Mouse (Mus musculus) CH12.LX (cell line): ENCODE results near the gene Tbck. TPM values are rescaled to one million over a fixed set of nuclear protein-coding genes. Genes with fewer than 3 reads are reported as not detected.

Experiments used
- DNase-seq: peaks from one replicate; pipeline ENCODE4 v3.0.0-alpha.2; 2013; ENCODE audit errors: extremely low read depth
- H3K27ac ChIP-seq: 2 replicates; pipeline ENCODE4 v1.5.1; 2012; ENCODE audit warnings: low read depth, mild to moderate bottlenecking, control low read depth, moderate library complexity; ENCODE audit not compliant: insufficient read depth
- H3K27me3 ChIP-seq: replicated peaks from 2 replicates; pipeline ENCODE3; 2012; ENCODE audit warnings: inconsistent platforms
- H3K36me3 ChIP-seq, 2 experiments: replicated peaks in 1 of 2; 2 replicates each; pipeline versions ENCODE3 to v1.6.1; 2012; ENCODE audit warnings: inconsistent platforms in 1 of 2, low read length in 1 of 2, mild to moderate bottlenecking in 1 of 2, mixed read lengths in 1 of 2, moderate library complexity in 1 of 2; ENCODE audit not compliant: control insufficient read depth in 1 of 2, insufficient read depth in 1 of 2
- H3K4me1 ChIP-seq, 2 experiments: 2 replicates each; pipeline ENCODE4 v1.6.1; 2012; ENCODE audit warnings: inconsistent platforms in 1 of 2, moderate library complexity in 1 of 2; ENCODE audit not compliant: insufficient read depth in 2 of 2, control insufficient read depth in 1 of 2
- H3K4me2 ChIP-seq: 2 replicates; pipeline ENCODE4 v1.6.1; 2012; ENCODE audit warnings: low read depth, mild to moderate bottlenecking, control low read depth; ENCODE audit not compliant: poor library complexity, insufficient read depth, severe bottlenecking
- H3K4me3 ChIP-seq, 3 experiments: fragments of 150-350 bp in 1 of 3; sonication (generic) in 1 of 3; replicated peaks in 1 of 3; 2 replicates each; pipeline versions ENCODE3 to v1.5.1; 2011 to 2012; ENCODE audit warnings: low read depth in 2 of 3, low read length in 2 of 3, mild to moderate bottlenecking in 2 of 3, moderate library complexity in 2 of 3, control low read depth in 1 of 3, improper control_type of control experiment in 1 of 3, inconsistent platforms in 1 of 3, mixed read lengths in 1 of 3; ENCODE audit not compliant: poor library complexity in 1 of 3
- H3K79me2 ChIP-seq: replicated peaks from 2 replicates; pipeline ENCODE4 v1.6.1; 2012; ENCODE audit warnings: mild to moderate bottlenecking, moderate library complexity; ENCODE audit not compliant: control insufficient read depth, poor library complexity, insufficient read depth, severe bottlenecking; ENCODE audit errors: extremely low read depth
- H3K9ac ChIP-seq: 2 replicates; pipeline ENCODE4 v1.6.1; 2012; ENCODE audit warnings: low read depth, mild to moderate bottlenecking, control low read depth, moderate library complexity; ENCODE audit not compliant: insufficient read depth
- H3K9me3 ChIP-seq: replicated peaks from 2 replicates; pipeline ENCODE3; 2012; ENCODE audit warnings: low read length, inconsistent platforms, mixed read lengths
- BHLHE40 ChIP-seq: IDR thresholded peaks from 2 replicates; pipeline ENCODE4 v1.6.1; 2011; ENCODE audit warnings: mild to moderate bottlenecking, low read depth, low read length, improper control_type of control experiment
- CHD1 ChIP-seq: IDR thresholded peaks from 2 replicates; pipeline ENCODE4 v1.6.1; 2012; ENCODE audit warnings: low read depth, low read length, improper control_type of control experiment, inconsistent platforms
- CHD2 ChIP-seq: IDR thresholded peaks from 2 replicates; pipeline ENCODE4 v1.6.1; 2011; ENCODE audit warnings: low read length, improper control_type of control experiment
- CTCF ChIP-seq, 2 experiments: IDR thresholded peaks in 1 of 2; conservative IDR thresholded peaks in 1 of 2; 2 replicates each; pipeline ENCODE4 v1.5.1; 2011 to 2012; ENCODE audit warnings: low read depth in 2 of 2, low read length in 2 of 2, improper control_type of control experiment in 1 of 2, inconsistent platforms in 1 of 2, mild to moderate bottlenecking in 1 of 2, moderate library complexity in 1 of 2
- EP300 ChIP-seq: IDR thresholded peaks from 2 replicates; pipeline ENCODE4 v1.6.1; 2011; ENCODE audit warnings: low read length, improper control_type of control experiment
- ETS1 ChIP-seq: conservative IDR thresholded peaks from 2 replicates; pipeline ENCODE4 v1.6.1; 2012; ENCODE audit warnings: low read depth, mild to moderate bottlenecking, inconsistent platforms, low read length, improper control_type of control experiment, moderate library complexity
- HCFC1 ChIP-seq: IDR thresholded peaks from 2 replicates; pipeline ENCODE4 v1.6.1; 2012; ENCODE audit warnings: low read depth, mild to moderate bottlenecking, inconsistent platforms, low read length, improper control_type of control experiment
- JUN ChIP-seq: IDR thresholded peaks from 2 replicates; pipeline ENCODE4 v1.6.1; 2011; ENCODE audit warnings: low read depth, mild to moderate bottlenecking, low read length, improper control_type of control experiment, moderate library complexity; ENCODE audit not compliant: insufficient read depth
- JUND ChIP-seq: conservative IDR thresholded peaks from 2 replicates; pipeline ENCODE4 v1.6.1; 2011; ENCODE audit warnings: low read depth, low read length, improper control_type of control experiment
- KAT2A ChIP-seq: IDR thresholded peaks from 2 replicates; pipeline ENCODE4 v1.6.1; 2012; ENCODE audit warnings: low read length, improper control_type of control experiment, inconsistent platforms; ENCODE audit not compliant: insufficient replicate concordance
- MAFK ChIP-seq: IDR thresholded peaks from 2 replicates; pipeline ENCODE4 v1.6.1; 2011; ENCODE audit warnings: low read length, improper control_type of control experiment; ENCODE audit not compliant: insufficient replicate concordance
- MAZ ChIP-seq: IDR thresholded peaks from 2 replicates; pipeline ENCODE4 v1.6.1; 2012; ENCODE audit warnings: low read depth, mild to moderate bottlenecking, inconsistent platforms, low read length, improper control_type of control experiment, moderate library complexity
- MEF2A ChIP-seq: IDR thresholded peaks from 2 replicates; pipeline ENCODE4 v1.6.1; 2014; ENCODE audit warnings: low read depth, mild to moderate bottlenecking, inconsistent platforms, low read length, improper control_type of control experiment, borderline replicate concordance
- MYC ChIP-seq: IDR thresholded peaks from 2 replicates; pipeline ENCODE4 v1.6.1; 2011; ENCODE audit warnings: low read depth, mild to moderate bottlenecking, improper control_type of control experiment, low read length
- NRF1 ChIP-seq: IDR thresholded peaks from 2 replicates; pipeline ENCODE4 v1.6.1; 2014; ENCODE audit warnings: low read depth, mild to moderate bottlenecking, inconsistent platforms, low read length, improper control_type of control experiment, moderate library complexity
- PAX5 ChIP-seq: IDR thresholded peaks from 2 replicates; pipeline ENCODE4 v1.6.1; 2012; ENCODE audit warnings: low read length, inconsistent platforms, mixed read lengths
- RAD21 ChIP-seq: IDR thresholded peaks from 2 replicates; pipeline ENCODE4 v1.6.1; 2011; ENCODE audit warnings: low read depth, mild to moderate bottlenecking, low read length, improper control_type of control experiment, moderate library complexity
- SIN3A ChIP-seq: IDR thresholded peaks from 2 replicates; pipeline ENCODE4 v1.6.1; 2012; ENCODE audit warnings: low read length, improper control_type of control experiment, inconsistent platforms
- SMC3 ChIP-seq: IDR thresholded peaks from 2 replicates; pipeline ENCODE4 v1.6.1; 2011; ENCODE audit warnings: low read depth, low read length, improper control_type of control experiment
- TBP ChIP-seq: conservative IDR thresholded peaks from 2 replicates; pipeline ENCODE4 v1.6.1; 2011; ENCODE audit warnings: low read depth, low read length, improper control_type of control experiment
- TCF12 ChIP-seq: IDR thresholded peaks from 2 replicates; pipeline ENCODE4 v1.6.1; 2014; ENCODE audit warnings: low read depth, mild to moderate bottlenecking, inconsistent platforms, low read length, improper control_type of control experiment
- UBTF ChIP-seq: IDR thresholded peaks from 2 replicates; pipeline ENCODE4 v1.6.1; 2012; ENCODE audit warnings: low read depth, mild to moderate bottlenecking, inconsistent platforms, low read length, improper control_type of control experiment, moderate library complexity
- USF1 ChIP-seq: IDR thresholded peaks from 2 replicates; pipeline ENCODE4 v1.6.1; 2014; ENCODE audit warnings: low read depth, mild to moderate bottlenecking, inconsistent platforms, low read length, improper control_type of control experiment
- USF2 ChIP-seq: conservative IDR thresholded peaks from 2 replicates; pipeline ENCODE4 v1.6.1; 2011; ENCODE audit warnings: low read depth, low read length, improper control_type of control experiment
- ZC3H11A ChIP-seq: IDR thresholded peaks from 2 replicates; pipeline ENCODE4 v1.6.1; 2012; ENCODE audit warnings: low read depth, mild to moderate bottlenecking, inconsistent platforms, low read length, improper control_type of control experiment
- dilution Hi-C: fragments of 300-500 bp; cut with MboI; formaldehyde crosslinking; loops from 2 replicates; pipeline ENCODE4 v1.14.3; 2020; ENCODE audit warnings: low sequenced_read_pairs; ENCODE audit not compliant: extremely low pct_unique_long_range_greater_than_20kb, extremely low pct_ligation_motif_present
- in situ Hi-C: fragments of 300-500 bp; cut with MboI; formaldehyde crosslinking; loops from 3 replicates; pipeline ENCODE4 v1.14.3; 2019; ENCODE audit warnings: low sequenced_read_pairs, low pct_ligation_motif_present, low pct_unique_long_range_greater_than_20kb, mixed read lengths
- polyA plus RNA-seq: library from polyadenylated mRNA; unstranded; fragments of >175 nt; gene quantifications from 2 replicates; pipeline ENCODE4 v1.2.1, GENCODE M21; 2012; ENCODE audit warnings: low read depth; ENCODE audit not compliant: insufficient read length
- total RNA-seq, 2 experiments: library from RNA; depleted of rRNA; stranded (reverse); fragments of 300-350 nt in 1 of 2; fragments of >200 nt in 1 of 2; gene quantifications; 2 replicates each; pipeline ENCODE4 v1.2.3; 2012 to 2014

The Tbck gene
- total and polyA plus RNA-seq, 3 experiments: 9.2 to 18.7 (median 14.5) TPM

GRCm38 (mm10) chr3:132839516-132839915 is 155.6 kb downstream of the Tbck start:
- H3K79me2 ChIP-seq: no peaks in the 10 kb centered on the region
- H3K4me3 ChIP-seq: peak overlapping the region in 1 of 3 experiments; percentile 4
- H3K27me3 ChIP-seq: no peaks in the 10 kb centered on the region
- H3K36me3 ChIP-seq: peaks cover 9 to 43% of the 10 kb centered on the region in 2 experiments
- H3K9ac ChIP-seq: no peak overlapping the region
- H3K27ac ChIP-seq: peak overlapping the region; percentile 10; the same call in 1 of the 2 replicates
- H3K4me1 ChIP-seq: peaks cover 10 to 43% of the 10 kb centered on the region in 2 experiments
- no peak for TF ChIP-seq ETS1
- no peak for TF ChIP-seq RAD21
- no peak for TF ChIP-seq SIN3A
- TF ChIP-seq KAT2A: no peak
- TF ChIP-seq, all 38 proteins: peak for 0
- in situ Hi-C loops (no loop called here), dilution Hi-C loops (no loop called here)
- DNase-seq: no peak
- H3K9me3 ChIP-seq: no peaks in the 10 kb centered on the region
- H3K4me2 ChIP-seq: no peak overlapping the region

- peaks cover 9 to 22% of the 10 kb centered on the region in 2 experiments for H3K36me3 ChIP-seq
- dilution Hi-C loops: no loop called here
Measured at GRCm38 (mm10) chr3:132842676-132843075, 158.7 kb downstream of the Tbck start.

GRCm38 (mm10) chr3:132849669-132850068 is 165.7 kb downstream of the Tbck start:
- Histone ChIP-seq H3K4me2 (no peak overlapping the region), H3K27me3 (no peaks in the 10 kb centered on the region), H3K27ac (no peak overlapping the region), H3K9ac (no peak overlapping the region), H3K79me2 (no peaks in the 10 kb centered on the region), H3K9me3 (no peaks in the 10 kb centered on the region), H3K4me3 (no peak overlapping the region), H3K36me3 (no peaks in the 10 kb centered on the region), H3K4me1 (no peaks in the 10 kb centered on the region)
- no peak for TF ChIP-seq HCFC1
- no peak for TF ChIP-seq SIN3A
- TF ChIP-seq MYC: no peak
- no peak for TF ChIP-seq NRF1
- TF ChIP-seq MAFK: no peak
- no peak for TF ChIP-seq USF2
- no peak for TF ChIP-seq TCF12
- no peak for TF ChIP-seq BHLHE40
- TF ChIP-seq ZC3H11A: no peak
- no peak for TF ChIP-seq PAX5
- TF ChIP-seq MAZ: no peak
- no peak for TF ChIP-seq CHD2
- TF ChIP-seq MEF2A: no peak
- no peak for TF ChIP-seq USF1
- no peak for TF ChIP-seq TBP
- TF ChIP-seq JUN: no peak
- no peak for TF ChIP-seq EP300
- no peak for TF ChIP-seq SMC3
- no peak for TF ChIP-seq CHD1
- no peak for TF ChIP-seq UBTF
- in situ Hi-C loops: no loop called here
- dilution Hi-C loops: no loop called here
- no peak for DNase-seq

More at GRCm38 (mm10) chr3:132842676-132843075, 158.7 kb downstream of the Tbck start:
- H3K4me3 ChIP-seq: no peak overlapping the region
- no peaks in the 10 kb centered on the region for H3K9me3 ChIP-seq
- H3K79me2 ChIP-seq: no peaks in the 10 kb centered on the region
- no peak overlapping the region for H3K4me2 ChIP-seq
- H3K4me1 ChIP-seq: peaks cover 10 to 19% of the 10 kb centered on the region in 2 experiments
- no peaks in the 10 kb centered on the region for H3K27me3 ChIP-seq
- no peak for DNase-seq
- H3K9ac ChIP-seq: no peak overlapping the region
- no peak overlapping the region for H3K27ac ChIP-seq
- no peak for TF ChIP-seq USF1
- no peak for TF ChIP-seq MAFK
- no peak for TF ChIP-seq BHLHE40
- no peak for TF ChIP-seq JUND
- TF ChIP-seq CHD1: no peak
- TF ChIP-seq EP300: no peak
- TF ChIP-seq CTCF (conservative IDR thresholded peaks at IDR 0.05 in 1 of 2, IDR thresholded peaks at IDR 0.05 in 1 of 2; ENCODE audit: low read depth in 2 of 2, low read length in 2 of 2): no peak
- in situ Hi-C loops: no loop called here
